In genomic region chr16:18119031-18119730, GRCm38 (mm10) we compare ENCODE assay signal across 9 mouse cellular contexts. TPM values are rescaled to one million over a fixed set of nuclear protein-coding genes. Genes with fewer than 3 reads are reported as not detected.
A peak's percentile ranks its signal among the peaks of the same experiment; 100 is the strongest.
DNase-seq lines count a peak whose midpoint lies in the region; ATAC-seq and TF ChIP-seq lines count a peak whose summit lies in the region.
"Had no signal": no experiment of that assay in that cellular context is flagged by ENCODE, and none has a peak within 500 bp of the region (broad histone marks: within the 10 kb centered on the region; RNA-seq: fewer than 3 reads in every experiment).

No protein-coding gene starts in this region.

- 0 out of 2 replicates have a peak, but pooled peaks cover 5% of the 10 kb centered on the region for H3K4me1 ChIP-seq in hindbrain, embryonic 14.5 days (replicated peaks; ENCODE audit: control insufficient read depth, insufficient read depth, low read length)
- no peaks in the 10 kb centered on the region for H3K4me1 ChIP-seq in lung, embryonic 14.5 days (ENCODE audit: insufficient read depth)

- DNase-seq in kidney, adult 9 months: peak; percentile 53
- DNase-seq in kidney, adult 18-20 months: no peak
- peak; percentile 61 for DNase-seq in MN1 (ENCODE audit: low spot score)
- DNase-seq in cerebellum, postnatal 36 days: peak; percentile 74 to 75
- DNase-seq in hindbrain, embryonic 14.5 days (ENCODE audit: low spot score): peak; percentile 68
- DNase-seq in lung, embryonic 14.5 days: peak; percentile 73
- peak; percentile 81 for DNase-seq in retina, embryonic 14.5 days (ENCODE audit: low spot score)
- no peak for DNase-seq in frontal cortex, postnatal 14 days (ENCODE audit: low spot score in 2 of 2)

- H3K27ac ChIP-seq in hindbrain, embryonic 14.5 days: no peak overlapping the region
- H3K27ac ChIP-seq in lung, embryonic 14.5 days (ENCODE audit: low read depth): no peak overlapping the region

- no peak overlapping the region for H3K4me2 ChIP-seq in hindbrain, embryonic 14.5 days (replicated peaks)
- no peak overlapping the region for H3K4me2 ChIP-seq in lung, embryonic 14.5 days

- no peaks in the 10 kb centered on the region for H3K27me3 ChIP-seq in hindbrain, embryonic 14.5 days (ENCODE audit: control insufficient read depth, insufficient read depth, low read length)
- H3K27me3 ChIP-seq in lung, embryonic 14.5 days (ENCODE audit: insufficient read depth, low read length): no peaks in the 10 kb centered on the region

- H3K4me3 ChIP-seq in hindbrain, embryonic 14.5 days (replicated peaks; ENCODE audit: low read length): no peak overlapping the region
- no peak overlapping the region for H3K4me3 ChIP-seq in lung, embryonic 14.5 days (ENCODE audit: low read depth, low read length)
- H3K4me3 ChIP-seq: erythroblast, embryonic 14.5 days had no signal

- ATAC-seq in hindbrain, embryonic 14.5 days (ENCODE audit: low FRiP score): peak; percentile 77; the same call in 1 of the 2 replicates
- no peak; the same call in 1 of the 2 replicates for ATAC-seq in lung, embryonic 14.5 days (ENCODE audit: insufficient read depth)

- no peaks in the 10 kb centered on the region for H3K9me3 ChIP-seq in hindbrain, embryonic 14.5 days (ENCODE audit: control insufficient read depth, low read length)
- H3K9me3 ChIP-seq in lung, embryonic 14.5 days (ENCODE audit: low read depth, low read length): no peaks in the 10 kb centered on the region

- WGBS in hindbrain, embryonic 14.5 days: 14% methylated on average over 8 of the region's 8 CpGs
- WGBS in lung, embryonic 14.5 days: 22% methylated on average over 8 of the region's 8 CpGs

- H3K9ac ChIP-seq in hindbrain, embryonic 14.5 days: no peak overlapping the region
- no peak overlapping the region for H3K9ac ChIP-seq in lung, embryonic 14.5 days

- no peaks in the 10 kb centered on the region for H3K36me3 ChIP-seq in hindbrain, embryonic 14.5 days (replicated peaks; ENCODE audit: control insufficient read depth, insufficient read depth)
- H3K36me3 ChIP-seq in lung, embryonic 14.5 days (ENCODE audit: insufficient read depth): no peaks in the 10 kb centered on the region

- peak; percentile 77 for TF ChIP-seq CTCF in lung, embryonic 14.5 days (IDR thresholded peaks at IDR 0.05; ENCODE audit: low read depth)

RNA-seq across cellular contexts. Expression of gene Rtn4r, which starts 8.3 kb away (rescaled TPM):
- 22.7 and 26.2 TPM in 2 replicates for polyA plus RNA-seq in hindbrain, embryonic 14.5 days (2014; fragmentation: Nextera tagmentation; extraction: Ambion mirVana)
- polyA plus RNA-seq in lung, embryonic 14.5 days (2014; fragmentation: Nextera tagmentation; extraction: Ambion mirVana): 1.3 and 1.7 TPM in 2 replicates

RNA-seq across cellular contexts. Expression of gene Prodh, which starts 29.2 kb away (rescaled TPM):
- 2.8 and 3.1 TPM in 2 replicates for polyA plus RNA-seq in hindbrain, embryonic 14.5 days (2014; fragmentation: Nextera tagmentation; extraction: Ambion mirVana)
- polyA plus RNA-seq in lung, embryonic 14.5 days (2014; fragmentation: Nextera tagmentation; extraction: Ambion mirVana): 14.8 and 17.5 TPM in 2 replicates

Comparison
In these comparisons a context has a peak if more than half of its experiments do, and no peak if none do; other contexts are left out.
1. DNase-seq: peak in kidney, adult 9 months (single experiment), MN1 (single experiment), cerebellum, postnatal 36 days (2 of 2), hindbrain, embryonic 14.5 days (single experiment), lung, embryonic 14.5 days (single experiment) and retina, embryonic 14.5 days (single experiment); none in kidney, adult 18-20 months (single experiment) and frontal cortex, postnatal 14 days (0 of 2).